Mouse (Mus musculus) spleen, adult 18-20 months (tissue): Measurements from ENCODE around the gene Gbp2b.
A peak's percentile ranks its signal among the peaks of the same experiment; 100 is the strongest.
"Not testable (repeated sequence)": the region's sequence is repeated elsewhere in the genome, so short reads cannot be mapped to it uniquely, and the experiment has no call there.

Experiments used
- DNase-seq, 2 experiments: peaks; one replicate each; pipeline ENCODE4 v3.0.0; 2022; ENCODE audit warnings: mixed read lengths in 2 of 2

Gene Gbp2b

GRCm38 (mm10) chr3:142594547-142594946 lies at the start of gene Gbp2b:
TSS of gene Gbp2b (plus strand) at chr3:142594847.
- DNase-seq = no peak

GRCm38 (mm10) chr3:142546690-142547089 lies 48.0 kb upstream of the Gbp2b start:
- no peak for DNase-seq

- no peak for DNase-seq
These were observed 44.5 kb upstream of the Gbp2b start for GRCm38 (mm10) chr3:142550052-142550676.

GRCm38 (mm10) chr3:142554601-142555000 lies 40.0 kb upstream of the Gbp2b start:
- no peak for DNase-seq

- DNase-seq = no peak
These were observed 39.0 kb upstream of the Gbp2b start for GRCm38 (mm10) chr3:142555623-142556022.

- no peak for DNase-seq
These were observed 34.9 kb upstream of the Gbp2b start, which contains the start of gene Gbp3 for GRCm38 (mm10) chr3:142559632-142560228. TSS of gene Gbp3 (plus strand) at chr3:142560026.

- peak; percentile 79 to 89 for DNase-seq
These were observed 34.2 kb upstream of the Gbp2b start for GRCm38 (mm10) chr3:142560296-142560948.

GRCm38 (mm10) chr3:142561045-142561646 lies 33.5 kb upstream of the Gbp2b start:
- no peak for DNase-seq

GRCm38 (mm10) chr3:142561666-142562065 lies 33.0 kb upstream of the Gbp2b start:
- no peak for DNase-seq

GRCm38 (mm10) chr3:142567490-142567889 lies 27.2 kb upstream of the Gbp2b start:
- DNase-seq = not testable (repeated sequence)

GRCm38 (mm10) chr3:142570738-142571137 lies 23.9 kb upstream of the Gbp2b start:
- no peak for DNase-seq

GRCm38 (mm10) chr3:142577108-142577507 lies 17.5 kb upstream of the Gbp2b start:
- DNase-seq = no peak

GRCm38 (mm10) chr3:142578342-142578741 lies 16.3 kb upstream of the Gbp2b start:
- DNase-seq = no peak

GRCm38 (mm10) chr3:142583067-142583466 lies 11.6 kb upstream of the Gbp2b start:
- no peak for DNase-seq

- no peak for DNase-seq
These were observed 7.3 kb upstream of the Gbp2b start for GRCm38 (mm10) chr3:142587386-142587785.

GRCm38 (mm10) chr3:142588888-142589287 lies 5.8 kb upstream of the Gbp2b start:
- no peak for DNase-seq

- peak in 1 of 2 experiments; percentile 13 for DNase-seq
These were observed 4.1 kb upstream of the Gbp2b start for GRCm38 (mm10) chr3:142590431-142591067.

- no peak for DNase-seq
These were observed 3.3 kb downstream of the Gbp2b start for GRCm38 (mm10) chr3:142597923-142598322.

- no peak for DNase-seq
These were observed 7.0 kb downstream of the Gbp2b start for GRCm38 (mm10) chr3:142601675-142602074.

GRCm38 (mm10) chr3:142618658-142619057 lies 24.0 kb downstream of the Gbp2b start:
- peak; percentile 41 to 51 for DNase-seq

GRCm38 (mm10) chr3:142619606-142620005 lies 25.0 kb downstream of the Gbp2b start:
- DNase-seq = no peak

- DNase-seq = peak in 1 of 2 experiments; percentile 31
These were observed 25.7 kb downstream of the Gbp2b start, which contains the start of gene Gbp2 for GRCm38 (mm10) chr3:142620111-142620955. TSS of gene Gbp2 (plus strand) at chr3:142620602.
